Mouse (Mus musculus): ENCODE results near the gene Arsb. TPM values are rescaled to one million over a fixed set of nuclear protein-coding genes. Genes with fewer than 3 reads are reported as not detected.

Arsb gene
- polyA plus RNA-seq, 1 experiment from 2014 or later: 2.8 TPM

- no peak overlapping the region for H3K4me2 ChIP-seq
- no peaks in the 10 kb centered on the region for H3K4me1 ChIP-seq
- no peak overlapping the region for H3K27ac ChIP-seq
- H3K9me3 ChIP-seq (replicated peaks): no peaks in the 10 kb centered on the region
- H3K36me3 ChIP-seq: no peaks in the 10 kb centered on the region
- no peak overlapping the region for H3K4me3 ChIP-seq
- ATAC-seq: no peak
- H3K27me3 ChIP-seq (replicated peaks): no peaks in the 10 kb centered on the region; the same call in 1 of the 2 replicates
- WGBS (ENCODE audit: insufficient replicate concordance): 58% methylated on average over 13 of the region's 13 CpGs
- no peak overlapping the region for H3K9ac ChIP-seq
Observed at GRCm38 (mm10) chr13:93897943-93898826, 126.8 kb downstream of the Arsb start.

- WGBS (ENCODE audit: insufficient replicate concordance): 75% methylated on average over 3 of the region's 3 CpGs
- no peaks in the 10 kb centered on the region for H3K9me3 ChIP-seq (replicated peaks)
Observed at GRCm38 (mm10) chr13:93899378-93900256, 128.2 kb downstream of the Arsb start.

GRCm38 (mm10) chr13:93900934-93901626 lies 129.7 kb downstream of the Arsb start:
- ATAC-seq: no peak
- Histone ChIP-seq H3K27me3 (replicated peaks) (no peaks in the 10 kb centered on the region; the same call in 1 of the 2 replicates), H3K4me2 (no peak overlapping the region), H3K9ac (no peak overlapping the region), H3K4me1 (no peaks in the 10 kb centered on the region), H3K9me3 (replicated peaks) (no peaks in the 10 kb centered on the region), H3K4me3 (no peak overlapping the region), H3K36me3 (no peaks in the 10 kb centered on the region), H3K27ac (no peak overlapping the region)
- WGBS (ENCODE audit: insufficient replicate concordance): 58% methylated on average over 13 of the region's 13 CpGs

More at GRCm38 (mm10) chr13:93899378-93900256, 128.2 kb downstream of the Arsb start:
- no peak overlapping the region for H3K9ac ChIP-seq
- no peaks in the 10 kb centered on the region; the same call in 1 of the 2 replicates for H3K27me3 ChIP-seq (replicated peaks)
- H3K36me3 ChIP-seq: no peaks in the 10 kb centered on the region
- no peak for ATAC-seq
- H3K4me2 ChIP-seq: no peak overlapping the region
- H3K4me1 ChIP-seq: no peaks in the 10 kb centered on the region
- H3K4me3 ChIP-seq: no peak overlapping the region
- H3K27ac ChIP-seq: no peak overlapping the region

GRCm38 (mm10) chr13:93902126-93902525 lies 130.7 kb downstream of the Arsb start:
- Histone ChIP-seq H3K9me3 (replicated peaks) (no peaks in the 10 kb centered on the region), H3K9ac (no peak overlapping the region), H3K27ac (no peak overlapping the region), H3K36me3 (no peaks in the 10 kb centered on the region), H3K4me2 (no peak overlapping the region), H3K4me3 (no peak overlapping the region), H3K27me3 (replicated peaks) (no peaks in the 10 kb centered on the region; the same call in 1 of the 2 replicates), H3K4me1 (no peaks in the 10 kb centered on the region)
- WGBS (ENCODE audit: insufficient replicate concordance): 81% methylated on average over 2 of the region's 2 CpGs
- no peak for ATAC-seq

- Histone ChIP-seq H3K36me3 (no peaks in the 10 kb centered on the region), H3K4me3 (no peak overlapping the region), H3K4me2 (no peak overlapping the region), H3K4me1 (no peaks in the 10 kb centered on the region), H3K9ac (no peak overlapping the region), H3K27ac (no peak overlapping the region), H3K9me3 (replicated peaks) (no peaks in the 10 kb centered on the region), H3K27me3 (replicated peaks) (no peaks in the 10 kb centered on the region; the same call in 1 of the 2 replicates)
- 65% methylated on average over 10 of the region's 10 CpGs for WGBS (ENCODE audit: insufficient replicate concordance)
- no peak for ATAC-seq
Observed at GRCm38 (mm10) chr13:93906552-93907245, 135.3 kb downstream of the Arsb start.

- Histone ChIP-seq H3K36me3 (no peaks in the 10 kb centered on the region), H3K27me3 (replicated peaks) (no peaks in the 10 kb centered on the region), H3K4me2 (no peak overlapping the region), H3K27ac (no peak overlapping the region), H3K4me1 (no peaks in the 10 kb centered on the region), H3K4me3 (no peak overlapping the region), H3K9me3 (replicated peaks) (no peaks in the 10 kb centered on the region), H3K9ac (no peak overlapping the region)
- no peak for ATAC-seq
- 86% methylated on average over 3 of the region's 3 CpGs for WGBS (ENCODE audit: insufficient replicate concordance)
Observed at GRCm38 (mm10) chr13:93907971-93908370, 136.5 kb downstream of the Arsb start.

GRCm38 (mm10) chr13:93909847-93910246 lies 138.4 kb downstream of the Arsb start:
- WGBS (ENCODE audit: insufficient replicate concordance): 60% methylated on average over 5 of the region's 5 CpGs
- Histone ChIP-seq H3K4me3 (no peak overlapping the region), H3K36me3 (no peaks in the 10 kb centered on the region), H3K4me2 (no peak overlapping the region), H3K4me1 (no peaks in the 10 kb centered on the region), H3K9me3 (replicated peaks) (no peaks in the 10 kb centered on the region), H3K27me3 (replicated peaks) (no peaks in the 10 kb centered on the region), H3K9ac (no peak overlapping the region), H3K27ac (no peak overlapping the region)
- no peak for ATAC-seq

GRCm38 (mm10) chr13:93911037-93911436 lies 139.6 kb downstream of the Arsb start:
- no peaks in the 10 kb centered on the region for H3K27me3 ChIP-seq (replicated peaks)
- ATAC-seq: no peak
- 53% methylated on average over 7 of the region's 7 CpGs for WGBS (ENCODE audit: insufficient replicate concordance)
- H3K9me3 ChIP-seq (replicated peaks): no peaks in the 10 kb centered on the region
- H3K27ac ChIP-seq: no peak overlapping the region
- no peaks in the 10 kb centered on the region for H3K4me1 ChIP-seq
- H3K4me2 ChIP-seq: no peak overlapping the region
- H3K36me3 ChIP-seq: no peaks in the 10 kb centered on the region
- H3K9ac ChIP-seq: no peak overlapping the region
- no peak overlapping the region for H3K4me3 ChIP-seq

- Histone ChIP-seq H3K9ac (no peak overlapping the region), H3K4me3 (no peak overlapping the region), H3K4me1 (no peaks in the 10 kb centered on the region), H3K27ac (no peak overlapping the region), H3K27me3 (replicated peaks) (no peaks in the 10 kb centered on the region), H3K9me3 (replicated peaks) (no peaks in the 10 kb centered on the region), H3K4me2 (no peak overlapping the region), H3K36me3 (no peaks in the 10 kb centered on the region)
- WGBS (ENCODE audit: insufficient replicate concordance): 59% methylated on average over 5 of the region's 5 CpGs
- ATAC-seq: no peak
Observed at GRCm38 (mm10) chr13:93912326-93912915, 141.0 kb downstream of the Arsb start.

GRCm38 (mm10) chr13:93914206-93914605 lies 142.8 kb downstream of the Arsb start:
- Histone ChIP-seq H3K4me1 (no peaks in the 10 kb centered on the region), H3K9ac (no peak overlapping the region), H3K27ac (no peak overlapping the region), H3K27me3 (replicated peaks) (no peaks in the 10 kb centered on the region), H3K36me3 (no peaks in the 10 kb centered on the region), H3K4me3 (no peak overlapping the region), H3K9me3 (replicated peaks) (no peaks in the 10 kb centered on the region), H3K4me2 (no peak overlapping the region)
- no peak for ATAC-seq
- WGBS (ENCODE audit: insufficient replicate concordance): 58% methylated on average over 3 of the region's 3 CpGs

Measured in liver, embryonic 12.5 days (tissue).